Mouse (Mus musculus): ENCODE data around the gene Epm2a. TPM values are rescaled to one million over a fixed set of nuclear protein-coding genes. Genes with fewer than 3 reads are reported as not detected.
"Not testable (repeated sequence)": the region's sequence is repeated elsewhere in the genome, so short reads cannot be mapped to it uniquely, and the experiment has no call there.

The Epm2a gene
- total and polyA plus RNA-seq, 3 experiments: 0.25 to 0.31 TPM; not detected in 1

DNA sequence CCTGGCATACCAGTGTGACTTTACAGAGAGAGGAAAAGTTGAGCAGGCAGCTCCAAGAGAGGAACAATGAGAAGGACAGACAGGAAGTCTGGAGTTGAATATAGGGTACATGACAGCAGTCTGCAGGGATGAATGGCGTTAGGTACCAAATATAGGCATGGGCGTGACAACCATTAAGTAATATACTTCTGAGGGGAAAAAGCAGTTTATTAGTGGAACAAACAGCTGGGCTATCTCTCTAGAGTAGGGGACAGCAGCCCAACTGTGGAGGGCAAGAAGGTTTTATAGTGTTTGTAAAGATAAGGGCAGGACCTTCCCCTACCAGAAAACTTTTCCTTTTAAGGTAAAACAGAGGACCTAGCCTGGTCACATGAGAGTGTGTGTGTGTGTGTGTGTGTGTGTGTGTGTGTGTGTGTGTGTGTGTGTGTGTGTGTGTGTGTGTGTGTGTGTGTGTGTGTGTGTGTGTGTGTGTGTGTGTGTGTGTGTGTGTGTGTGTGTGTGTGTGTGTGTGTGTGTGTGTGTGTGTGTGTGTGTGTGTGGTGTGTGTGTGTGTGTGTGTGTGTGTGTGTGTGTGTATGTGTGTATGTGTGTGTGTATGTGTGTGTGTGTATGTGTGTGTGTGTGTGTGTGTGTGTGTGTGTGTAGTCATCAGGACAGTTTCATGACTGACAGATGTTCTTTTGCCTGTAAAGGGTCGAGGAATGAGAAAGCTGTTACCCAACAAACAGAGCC lies 7.2 kb downstream of the Epm2a start:
- TF ChIP-seq TCF12 (IDR thresholded peaks at IDR 0.05; ENCODE audit: low read depth, low read length) (0 out of 2 replicates have a peak, but pooled peaks have one; percentile 33), GATA1 (IDR thresholded peaks at IDR 0.05; ENCODE audit: low read depth, low read length) (0 out of 2 replicates have a peak, but pooled peaks have one; percentile 17), USF1 (IDR thresholded peaks at IDR 0.05; ENCODE audit: low read depth, low read length) (peak; percentile 50; the same call in 1 of the 2 replicates), ETS1 (IDR thresholded peaks at IDR 0.05; ENCODE audit: low read depth, low read length) (peak; percentile 54), EP300 (IDR thresholded peaks at IDR 0.05; ENCODE audit: low read depth in 1 of 2, low read length in 2 of 2) (peak; percentile 9 to 43; a peak in 2 of 4 replicates)
- H3K9ac ChIP-seq (ENCODE audit: control insufficient read depth, low read depth, low read length, poor library complexity, severe bottlenecking); H3K4me1 ChIP-seq (ENCODE audit: control insufficient read depth in 1 of 2, insufficient read depth in 2 of 2, low read length in 2 of 2); H3K4me3 ChIP-seq (ENCODE audit: control insufficient read depth in 1 of 2, insufficient read depth in 1 of 2, low read depth in 2 of 2, low read length in 2 of 2); H3K27ac ChIP-seq (ENCODE audit: control insufficient read depth, low read depth, low read length); H3K79me2 ChIP-seq (ENCODE audit: control insufficient read depth, insufficient read depth, low read length, poor library complexity); H3K9me3 ChIP-seq (replicated peaks; ENCODE audit: insufficient read depth, low read length); H3K27me3 ChIP-seq (ENCODE audit: control insufficient read depth in 1 of 2, insufficient read depth in 2 of 2, low read length in 2 of 2); H3K36me3 ChIP-seq (ENCODE audit: control insufficient read depth in 1 of 2, insufficient read depth in 2 of 2, low read length in 2 of 2): not testable (repeated sequence)
- peak; percentile 53 for DNase-seq (ENCODE audit: low read depth, low spot score)

- Histone ChIP-seq H3K36me3 (ENCODE audit: control insufficient read depth in 1 of 2, insufficient read depth in 2 of 2, low read length in 2 of 2) (no peaks in the 10 kb centered on the region), H3K9me3 (replicated peaks; ENCODE audit: insufficient read depth, low read length) (no peaks in the 10 kb centered on the region), H3K4me3 (ENCODE audit: control insufficient read depth in 1 of 2, insufficient read depth in 1 of 2, low read depth in 2 of 2, low read length in 2 of 2) (no peak overlapping the region), H3K9ac (ENCODE audit: control insufficient read depth, low read depth, low read length, poor library complexity, severe bottlenecking) (no peak overlapping the region), H3K27me3 (ENCODE audit: control insufficient read depth in 1 of 2, insufficient read depth in 2 of 2, low read length in 2 of 2) (no peaks in the 10 kb centered on the region; a peak in 1 of 4 replicates), H3K79me2 (ENCODE audit: control insufficient read depth, insufficient read depth, low read length, poor library complexity) (no peaks in the 10 kb centered on the region), H3K27ac (ENCODE audit: control insufficient read depth, low read depth, low read length) (no peak overlapping the region), H3K4me1 (ENCODE audit: control insufficient read depth in 1 of 2, insufficient read depth in 2 of 2, low read length in 2 of 2) (no peaks in the 10 kb centered on the region)
- no peak for TF ChIP-seq POLR2AphosphoS5 (IDR thresholded peaks at IDR 0.05; ENCODE audit: borderline replicate concordance, low read depth, low read length)
- no peak for TF ChIP-seq ZC3H11A (IDR thresholded peaks at IDR 0.05; ENCODE audit: low read depth, low read length)
- no peak for DNase-seq (ENCODE audit: low read depth, low spot score)
Observed at GRCm38 (mm10) chr10:11354609-11355008, 11.4 kb downstream of the Epm2a start.

DNA sequence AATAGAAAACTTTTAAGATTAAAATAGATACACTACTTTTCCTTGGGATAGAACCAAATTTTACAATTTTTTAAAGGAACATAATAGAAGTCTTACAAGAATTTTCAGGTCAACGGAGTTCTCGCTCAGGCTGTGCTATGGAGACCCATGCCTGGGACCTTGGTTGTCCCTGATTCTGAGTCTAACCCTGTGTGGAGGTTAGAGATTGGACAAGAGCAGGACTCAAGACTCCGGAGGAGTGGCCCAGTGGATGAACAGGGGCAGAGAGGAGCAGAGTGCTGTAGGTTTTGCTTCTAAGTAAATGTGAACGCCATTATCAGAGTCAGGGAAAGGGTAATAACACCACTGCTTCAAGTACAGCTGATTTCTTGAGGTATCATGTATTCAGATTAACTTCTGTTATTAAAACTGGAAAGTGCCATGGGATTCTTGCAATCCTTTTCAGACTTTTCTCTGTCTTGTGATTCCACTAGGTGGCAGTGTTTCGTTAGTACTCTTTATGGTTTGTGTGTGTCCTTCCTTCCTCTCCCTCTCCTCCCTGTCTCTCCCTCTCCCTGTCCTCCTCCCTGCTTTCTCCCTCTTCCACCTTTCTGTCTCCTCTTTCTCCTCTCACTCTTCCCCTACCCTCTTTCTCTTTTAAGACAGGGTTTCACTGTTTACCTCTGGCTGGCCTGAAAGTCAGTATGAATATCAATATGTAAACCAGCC lies 18.9 kb downstream of the Epm2a start:
- peak; percentile 69 for DNase-seq (ENCODE audit: low read depth, low spot score)
- Histone ChIP-seq H3K27ac (ENCODE audit: control insufficient read depth, low read depth, low read length) (no peak overlapping the region), H3K36me3 (ENCODE audit: control insufficient read depth in 1 of 2, insufficient read depth in 2 of 2, low read length in 2 of 2) (no peaks in the 10 kb centered on the region), H3K4me3 (ENCODE audit: control insufficient read depth in 1 of 2, insufficient read depth in 1 of 2, low read depth in 2 of 2, low read length in 2 of 2) (no peak overlapping the region), H3K4me1 (ENCODE audit: control insufficient read depth in 1 of 2, insufficient read depth in 2 of 2, low read length in 2 of 2) (no peaks in the 10 kb centered on the region), H3K27me3 (ENCODE audit: control insufficient read depth in 1 of 2, insufficient read depth in 2 of 2, low read length in 2 of 2) (no peaks in the 10 kb centered on the region), H3K9ac (ENCODE audit: control insufficient read depth, low read depth, low read length, poor library complexity, severe bottlenecking) (no peak overlapping the region), H3K79me2 (ENCODE audit: control insufficient read depth, insufficient read depth, low read length, poor library complexity) (no peaks in the 10 kb centered on the region), H3K9me3 (replicated peaks; ENCODE audit: insufficient read depth, low read length) (no peaks in the 10 kb centered on the region)
- peak; percentile 24; the same call in 1 of the 2 replicates for TF ChIP-seq ZC3H11A (IDR thresholded peaks at IDR 0.05; ENCODE audit: low read depth, low read length)
- TF ChIP-seq SMC3 (IDR thresholded peaks at IDR 0.05; ENCODE audit: low read depth, low read length): peak; percentile 54
- TF ChIP-seq POLR2AphosphoS2 (IDR thresholded peaks at IDR 0.05; ENCODE audit: low read length): no peak
- peak; percentile 62 for TF ChIP-seq RAD21 (IDR thresholded peaks at IDR 0.05; ENCODE audit: low read depth, low read length)
- peak in 2 of 3 experiments; percentile 59 to 72; a peak in 4 of 6 replicates for TF ChIP-seq CTCF (IDR thresholded peaks at IDR 0.05 in 2 of 3, conservative IDR thresholded peaks at IDR 0.05 in 1 of 3; ENCODE audit: control insufficient read depth in 1 of 3, insufficient read depth in 1 of 3, low read depth in 2 of 3, low read length in 3 of 3, poor library complexity in 1 of 3, severe bottlenecking in 1 of 3)
